Mouse (Mus musculus): ENCODE data around the gene Lrp6. TPM values are rescaled to one million over a fixed set of nuclear protein-coding genes. Genes with fewer than 3 reads are reported as not detected.
A peak's percentile ranks its signal among the peaks of the same experiment; 100 is the strongest.

The Lrp6 gene
- polyA plus RNA-seq, 1 experiment from 2014 or later, result 37.5 TPM

DNA sequence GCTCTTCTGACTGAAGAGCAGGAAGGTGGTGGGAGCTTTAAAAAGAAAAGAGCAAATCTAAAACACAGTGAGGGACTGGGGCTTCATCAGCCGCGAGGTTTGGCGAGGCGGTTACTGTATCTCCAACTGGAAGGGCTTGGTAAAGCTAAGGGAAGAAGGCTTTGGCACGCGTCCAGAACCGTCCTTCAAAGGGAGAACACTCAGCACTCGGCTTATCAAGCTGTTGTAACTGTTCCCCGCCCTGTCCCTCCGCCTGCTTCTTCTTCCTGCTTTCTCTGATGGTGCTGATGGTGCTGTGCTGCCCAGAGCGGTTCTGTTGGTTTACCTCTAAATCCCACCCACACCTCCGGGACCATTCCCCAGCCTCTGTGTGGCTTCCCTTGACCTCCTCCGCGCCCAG lies 95.9 kb downstream of the Lrp6 start:
- no peak overlapping the region for H3K27ac ChIP-seq
- H3K4me3 ChIP-seq (replicated peaks), result no peak overlapping the region
- 80% methylated on average over 14 of the region's 14 CpGs for WGBS
- no peak overlapping the region for H3K9ac ChIP-seq
- peaks cover 60% of the 10 kb centered on the region for H3K36me3 ChIP-seq
- ATAC-seq (replicated peaks; ENCODE audit: low FRiP score), result peak; percentile 54; the same call in 1 of the 2 replicates
- no peaks in the 10 kb centered on the region for H3K9me3 ChIP-seq (replicated peaks)
- H3K4me2 ChIP-seq, result no peak overlapping the region
- peaks cover 4% of the 10 kb centered on the region; the same call in 1 of the 2 replicates for H3K4me1 ChIP-seq
- no peaks in the 10 kb centered on the region for H3K27me3 ChIP-seq

- H3K4me1 ChIP-seq, result peaks cover 4% of the 10 kb centered on the region; the same call in 1 of the 2 replicates
- ATAC-seq (replicated peaks; ENCODE audit: low FRiP score), result no peak
- H3K4me3 ChIP-seq (replicated peaks), result no peak overlapping the region
- 80% methylated on average over 2 of the region's 2 CpGs for WGBS
- no peak overlapping the region for H3K9ac ChIP-seq
- no peaks in the 10 kb centered on the region for H3K27me3 ChIP-seq
- no peak overlapping the region for H3K4me2 ChIP-seq
- H3K36me3 ChIP-seq, result peaks cover 64% of the 10 kb centered on the region
- no peak overlapping the region for H3K27ac ChIP-seq
- H3K9me3 ChIP-seq (replicated peaks), result no peaks in the 10 kb centered on the region
These were observed 97.5 kb downstream of the Lrp6 start for GRCm38 (mm10) chr6:134469297-134469696.

GRCm38 (mm10) chr6:134466671-134467229 lies 100.0 kb downstream of the Lrp6 start:
- Histone ChIP-seq H3K4me1 (peaks cover 4% of the 10 kb centered on the region; the same call in 1 of the 2 replicates), H3K9me3 (replicated peaks) (no peaks in the 10 kb centered on the region), H3K27ac (no peak overlapping the region), H3K9ac (no peak overlapping the region), H3K36me3 (peaks cover 80% of the 10 kb centered on the region), H3K27me3 (no peaks in the 10 kb centered on the region), H3K4me2 (no peak overlapping the region), H3K4me3 (replicated peaks) (no peak overlapping the region)
- 63% methylated on average over 10 of the region's 10 CpGs for WGBS
- no peak for ATAC-seq (replicated peaks; ENCODE audit: low FRiP score)

DNA sequence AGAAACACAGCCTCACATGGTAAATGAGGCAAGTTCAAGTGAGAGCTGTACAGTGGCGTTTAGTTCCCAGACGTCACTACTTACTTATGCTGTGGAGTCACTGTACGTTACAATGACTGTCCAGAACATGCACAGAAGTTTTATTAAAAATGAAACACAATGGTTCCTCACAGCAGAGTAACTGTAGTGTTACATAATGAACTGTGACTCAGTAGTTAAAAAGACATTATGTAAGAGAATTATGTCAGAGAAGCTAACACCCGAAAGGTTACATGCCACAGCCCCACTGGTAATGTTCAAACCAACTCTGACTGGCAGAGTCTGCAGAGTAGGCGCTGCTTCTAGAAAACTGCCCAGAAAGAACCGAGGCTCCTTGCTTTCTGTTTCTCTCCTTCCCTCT lies 105.6 kb downstream of the Lrp6 start:
- no peak overlapping the region for H3K9ac ChIP-seq
- no peak overlapping the region for H3K4me2 ChIP-seq
- no peak overlapping the region for H3K27ac ChIP-seq
- no peaks in the 10 kb centered on the region for H3K27me3 ChIP-seq
- H3K36me3 ChIP-seq, result peaks cover 91% of the 10 kb centered on the region
- 87% methylated on average over 6 of the region's 6 CpGs for WGBS
- H3K9me3 ChIP-seq (replicated peaks), result no peaks in the 10 kb centered on the region
- no peak for ATAC-seq (replicated peaks; ENCODE audit: low FRiP score)
- H3K4me1 ChIP-seq, result no peaks in the 10 kb centered on the region
- no peak overlapping the region for H3K4me3 ChIP-seq (replicated peaks)

- no peak overlapping the region for H3K27ac ChIP-seq
- no peaks in the 10 kb centered on the region for H3K9me3 ChIP-seq (replicated peaks)
- H3K27me3 ChIP-seq, result no peaks in the 10 kb centered on the region
- H3K9ac ChIP-seq, result no peak overlapping the region
- no peak overlapping the region for H3K4me3 ChIP-seq (replicated peaks)
- no peaks in the 10 kb centered on the region for H3K4me1 ChIP-seq
- 75% methylated on average over 1 of the region's 1 CpGs for WGBS
- H3K36me3 ChIP-seq, result peaks cover 92% of the 10 kb centered on the region
- no peak overlapping the region for H3K4me2 ChIP-seq
- ATAC-seq (replicated peaks; ENCODE audit: low FRiP score), result no peak
These were observed 108.4 kb downstream of the Lrp6 start for GRCm38 (mm10) chr6:134458376-134458775.

- 100% methylated on average over 1 of the region's 1 CpGs for WGBS
These were observed 112.7 kb downstream of the Lrp6 start for GRCm38 (mm10) chr6:134454093-134454492.

DNA sequence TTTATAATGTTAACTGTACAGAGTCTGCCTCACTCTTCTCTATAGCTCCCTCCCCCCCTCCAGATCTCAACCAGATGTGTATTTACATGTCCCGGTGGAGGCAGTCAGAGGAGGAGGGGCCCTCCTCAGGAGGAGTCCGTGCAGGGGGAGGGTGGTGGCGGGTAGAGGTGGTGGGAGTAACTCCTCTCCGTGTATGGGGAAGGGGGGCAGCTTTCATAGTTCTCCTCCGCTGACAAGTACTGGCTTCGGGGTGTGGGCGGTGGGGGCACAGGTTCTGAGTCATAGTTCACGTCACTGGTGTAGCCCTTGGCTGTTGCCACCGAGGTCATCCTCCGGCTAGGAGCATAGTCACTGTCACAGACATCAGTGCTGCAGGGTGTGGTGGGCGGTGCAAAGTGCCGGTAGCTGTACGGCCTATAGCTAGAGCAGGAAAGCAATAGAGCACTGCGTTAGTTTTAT lies 116.1 kb downstream of the Lrp6 start:
- Histone ChIP-seq H3K27ac (peak overlapping the region; percentile 14; the same call in 1 of the 2 replicates), H3K9ac (no peak overlapping the region), H3K9me3 (replicated peaks) (no peaks in the 10 kb centered on the region), H3K4me2 (no peak overlapping the region; the same call in 1 of the 2 replicates), H3K27me3 (no peaks in the 10 kb centered on the region), H3K4me3 (replicated peaks) (no peak overlapping the region), H3K36me3 (peaks cover 91% of the 10 kb centered on the region), H3K4me1 (peaks cover 13% of the 10 kb centered on the region)
- 32% methylated on average over 14 of the region's 14 CpGs for WGBS
- ATAC-seq (replicated peaks; ENCODE audit: low FRiP score), result peak; percentile 86

More at GRCm38 (mm10) chr6:134454093-134454492, 112.7 kb downstream of the Lrp6 start:
- H3K27me3 ChIP-seq, result no peaks in the 10 kb centered on the region
- H3K4me3 ChIP-seq (replicated peaks), result no peak overlapping the region
- no peaks in the 10 kb centered on the region for H3K9me3 ChIP-seq (replicated peaks)
- no peak for ATAC-seq (replicated peaks; ENCODE audit: low FRiP score)
- H3K9ac ChIP-seq, result no peak overlapping the region
- no peak overlapping the region for H3K27ac ChIP-seq
- H3K4me2 ChIP-seq, result no peak overlapping the region
- H3K4me1 ChIP-seq, result peaks cover 13% of the 10 kb centered on the region
- peaks cover 94% of the 10 kb centered on the region for H3K36me3 ChIP-seq

GRCm38 (mm10) chr6:134449958-134450357 lies 116.8 kb downstream of the Lrp6 start:
- ATAC-seq (replicated peaks; ENCODE audit: low FRiP score), result no peak
- H3K9ac ChIP-seq, result no peak overlapping the region
- no peak overlapping the region for H3K4me2 ChIP-seq
- no peaks in the 10 kb centered on the region for H3K27me3 ChIP-seq
- 50% methylated on average over 11 of the region's 11 CpGs for WGBS
- peaks cover 90% of the 10 kb centered on the region for H3K36me3 ChIP-seq
- peaks cover 13% of the 10 kb centered on the region for H3K4me1 ChIP-seq
- H3K4me3 ChIP-seq (replicated peaks), result no peak overlapping the region
- H3K9me3 ChIP-seq (replicated peaks), result no peaks in the 10 kb centered on the region
- 0 out of 2 replicates have a peak overlapping the region, but pooled peaks have one; percentile 32 for H3K27ac ChIP-seq

- 90% methylated on average over 12 of the region's 12 CpGs for WGBS
- Histone ChIP-seq H3K36me3 (peaks cover 79% of the 10 kb centered on the region), H3K9me3 (replicated peaks) (no peaks in the 10 kb centered on the region), H3K4me2 (no peak overlapping the region), H3K27me3 (no peaks in the 10 kb centered on the region), H3K9ac (no peak overlapping the region), H3K4me3 (replicated peaks) (no peak overlapping the region), H3K27ac (no peak overlapping the region), H3K4me1 (peaks cover 19% of the 10 kb centered on the region)
- no peak for ATAC-seq (replicated peaks; ENCODE audit: low FRiP score)
These were observed 118.3 kb downstream of the Lrp6 start for GRCm38 (mm10) chr6:134448451-134448850.

GRCm38 (mm10) chr6:134443925-134444324 lies 122.8 kb downstream of the Lrp6 start:
- no peak overlapping the region for H3K9ac ChIP-seq
- no peaks in the 10 kb centered on the region for H3K27me3 ChIP-seq
- peak overlapping the region; percentile 67 for H3K27ac ChIP-seq
- ATAC-seq (replicated peaks; ENCODE audit: low FRiP score), result no peak
- H3K4me1 ChIP-seq, result peaks cover 19% of the 10 kb centered on the region
- H3K4me2 ChIP-seq, result no peak overlapping the region
- H3K9me3 ChIP-seq (replicated peaks), result no peaks in the 10 kb centered on the region
- H3K36me3 ChIP-seq, result peaks cover 39% of the 10 kb centered on the region
- WGBS, result 69% methylated on average over 5 of the region's 5 CpGs
- no peak overlapping the region for H3K4me3 ChIP-seq (replicated peaks)

GRCm38 (mm10) chr6:134443198-134443904 lies 123.4 kb downstream of the Lrp6 start:
- Histone ChIP-seq H3K9ac (no peak overlapping the region), H3K27me3 (no peaks in the 10 kb centered on the region), H3K27ac (peak overlapping the region; percentile 67), H3K4me2 (no peak overlapping the region), H3K4me3 (replicated peaks) (no peak overlapping the region), H3K4me1 (peaks cover 19% of the 10 kb centered on the region), H3K36me3 (peaks cover 33% of the 10 kb centered on the region), H3K9me3 (replicated peaks) (no peaks in the 10 kb centered on the region)
- no peak; the same call in 1 of the 2 replicates for ATAC-seq (replicated peaks; ENCODE audit: low FRiP score)
- WGBS, result 54% methylated on average over 9 of the region's 9 CpGs

- H3K27ac ChIP-seq, result no peak overlapping the region
- peaks cover 24% of the 10 kb centered on the region for H3K36me3 ChIP-seq
- no peaks in the 10 kb centered on the region for H3K27me3 ChIP-seq
- H3K4me3 ChIP-seq (replicated peaks), result no peak overlapping the region
- H3K9me3 ChIP-seq (replicated peaks), result no peaks in the 10 kb centered on the region
- H3K4me2 ChIP-seq, result no peak overlapping the region
- ATAC-seq (replicated peaks; ENCODE audit: low FRiP score), result no peak
- 83% methylated on average over 5 of the region's 5 CpGs for whole genome bisulfite sequencing
- H3K9ac ChIP-seq, result no peak overlapping the region
- H3K4me1 ChIP-seq, result peaks cover 19% of the 10 kb centered on the region
These were observed 124.5 kb downstream of the Lrp6 start for GRCm38 (mm10) chr6:134442219-134442618.

Data from kidney, embryonic 15.5 days (tissue).